Mouse (Mus musculus) MN1 (cell line): ENCODE data around the gene Ush1g.

ENCODE experiments used
- DNase-seq: peaks from one replicate; pipeline ENCODE4 v3.0.0-alpha.2; 2016; ENCODE audit warnings: low spot score

Ush1g gene

GRCm38 (mm10) chr11:115270148-115270861, 51.5 kb downstream of the Ush1g start:
- peak; percentile 79 for DNase-seq

GRCm38 (mm10) chr11:115269330-115270066, 52.3 kb downstream of the Ush1g start:
- DNase-seq = no peak

GRCm38 (mm10) chr11:115267958-115268357, 53.9 kb downstream of the Ush1g start:
- DNase-seq = no peak

- DNase-seq = no peak
These were observed 54.6 kb downstream of the Ush1g start, which contains the start of gene Grin2c for GRCm38 (mm10) chr11:115267061-115267883. Gene Grin2c, minus strand, starts transcription at chr11:115267243.

GRCm38 (mm10) chr11:115266400-115266778, 55.5 kb downstream of the Ush1g start:
- DNase-seq = no peak

- DNase-seq = no peak
These were observed 56.0 kb downstream of the Ush1g start for GRCm38 (mm10) chr11:115265771-115266399.
